Mouse (Mus musculus): Measurements from ENCODE around the gene Slc37a1.

DNA sequence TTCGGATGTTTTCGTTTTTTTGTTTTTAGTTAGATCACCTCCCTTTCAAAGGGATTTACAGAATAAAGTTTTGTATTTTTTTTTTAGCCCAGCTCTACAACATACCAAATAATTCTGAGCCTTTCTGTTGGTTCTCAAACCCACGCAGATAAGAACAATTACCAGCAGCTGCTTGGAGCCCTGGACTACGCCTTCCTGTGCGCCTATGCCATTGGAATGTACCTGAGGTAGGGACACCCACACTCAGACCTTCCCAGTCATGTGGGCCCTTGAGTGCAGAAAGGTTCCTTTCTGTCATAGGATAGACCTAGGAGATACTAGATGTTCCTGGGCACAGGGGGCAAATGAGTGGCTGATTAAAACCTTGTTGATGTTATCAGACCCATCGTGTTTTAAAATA lies 29.4 kb downstream of the Slc37a1 start:
- TF ChIP-seq POLR2A (IDR thresholded peaks at IDR 0.05; ENCODE audit: borderline replicate concordance, control insufficient read depth, low read depth, low read length) (no peak), CTCF (IDR thresholded peaks at IDR 0.05; ENCODE audit: control insufficient read depth, insufficient read depth, low read length) (no peak)

All from bone marrow, adult 2 months (tissue).